12 mouse cellular contexts compared by ENCODE assay signal in genomic region chr7:16758872-16759574, GRCm38 (mm10). TPM values are rescaled to one million over a fixed set of nuclear protein-coding genes. Genes with fewer than 3 reads are reported as not detected.
DNase-seq lines count a peak whose midpoint lies in the region; ATAC-seq lines count a peak whose summit lies in the region.
"Had no signal": no experiment of that assay in that cellular context is flagged by ENCODE, and none has a peak within 500 bp of the region (broad histone marks: within the 10 kb centered on the region; RNA-seq: fewer than 3 reads in every experiment).

No protein-coding gene starts in this region.

- no peaks in the 10 kb centered on the region for H3K27me3 ChIP-seq in embryonic facial prominence, embryonic 11.5 days (ENCODE audit: control insufficient read depth, insufficient read depth, low read length)
- H3K27me3 ChIP-seq in midbrain, embryonic 14.5 days (ENCODE audit: control insufficient read depth, insufficient read depth, low read length) = no peaks in the 10 kb centered on the region
- H3K27me3 ChIP-seq: Patski had no signal

- H3K9ac ChIP-seq in embryonic facial prominence, embryonic 11.5 days (replicated peaks; ENCODE audit: low read length) = no peak overlapping the region
- H3K9ac ChIP-seq in midbrain, embryonic 14.5 days (replicated peaks; ENCODE audit: low read length) = no peak overlapping the region

- H3K27ac ChIP-seq in embryonic facial prominence, embryonic 11.5 days (replicated peaks; ENCODE audit: low read depth, low read length) = no peak overlapping the region
- H3K27ac ChIP-seq in midbrain, embryonic 14.5 days (replicated peaks; ENCODE audit: low read depth, low read length) = no peak overlapping the region

- no peaks in the 10 kb centered on the region for H3K36me3 ChIP-seq in embryonic facial prominence, embryonic 11.5 days (replicated peaks; ENCODE audit: control insufficient read depth, insufficient read depth, low read depth, low read length)
- no peaks in the 10 kb centered on the region for H3K36me3 ChIP-seq in midbrain, embryonic 14.5 days (ENCODE audit: control insufficient read depth, insufficient read depth, low read length)

- WGBS in embryonic facial prominence, embryonic 11.5 days = 80% methylated on average over 10 of the region's 11 CpGs
- WGBS in midbrain, embryonic 14.5 days = 45% methylated on average over 11 of the region's 11 CpGs

- H3K4me3 ChIP-seq in embryonic facial prominence, embryonic 11.5 days (ENCODE audit: low read depth, low read length) = no peak overlapping the region
- H3K4me3 ChIP-seq in midbrain, embryonic 14.5 days (replicated peaks; ENCODE audit: low read depth, low read length) = no peak overlapping the region

- H3K4me2 ChIP-seq in embryonic facial prominence, embryonic 11.5 days (ENCODE audit: low read depth, low read length) = no peak overlapping the region
- no peak overlapping the region for H3K4me2 ChIP-seq in midbrain, embryonic 14.5 days (ENCODE audit: low read length)

- H3K9me3 ChIP-seq in embryonic facial prominence, embryonic 11.5 days (replicated peaks; ENCODE audit: control insufficient read depth, low read length) = no peaks in the 10 kb centered on the region
- no peaks in the 10 kb centered on the region for H3K9me3 ChIP-seq in midbrain, embryonic 14.5 days (ENCODE audit: control insufficient read depth, low read length)

- peak; percentile 24 for DNase-seq in 3T3-L1 (ENCODE audit: low read depth, low spot score)
- peak; percentile 49 for DNase-seq in CD4-positive helper T cell, adult 2 months (ENCODE audit: low read depth, low spot score)
- DNase-seq in embryonic facial prominence, embryonic 11.5 days (ENCODE audit: low spot score) = peak; percentile 45
- peak; percentile 85 for DNase-seq in midbrain, embryonic 14.5 days
- no peak for DNase-seq in kidney, postnatal 25 days
- DNase-seq in right cerebral cortex, postnatal 36 days (ENCODE audit: low spot score in 2 of 2) = no peak
- DNase-seq in lung, postnatal 25 days (ENCODE audit: low spot score) = no peak
- DNase-seq: left cerebral cortex, postnatal 4 days; lung, adult 2 months; thymus, adult 2 months had no signal

- no peaks in the 10 kb centered on the region for H3K4me1 ChIP-seq in embryonic facial prominence, embryonic 11.5 days (ENCODE audit: control insufficient read depth, insufficient read depth, low read length)
- H3K4me1 ChIP-seq in midbrain, embryonic 14.5 days (ENCODE audit: control insufficient read depth, insufficient read depth, low read length) = no peaks in the 10 kb centered on the region

- ATAC-seq in embryonic facial prominence, embryonic 11.5 days (replicated peaks; ENCODE audit: insufficient number of reproducible peaks, low FRiP score, low TSS enrichment, low read depth) = no peak
- ATAC-seq in midbrain, embryonic 14.5 days (ENCODE audit: low FRiP score, low TSS enrichment) = peak; percentile 81; the same call in 1 of the 2 replicates
- ATAC-seq: Patski had no signal

RNA-seq across cellular contexts. Expression of gene Ap2s1, which starts 20.8 kb away (rescaled TPM):
- polyA plus RNA-seq in embryonic facial prominence, embryonic 11.5 days (2014; fragmentation: Nextera tagmentation; extraction: Ambion mirVana) = 262 and 279 TPM in 2 replicates
- polyA plus RNA-seq in midbrain, embryonic 14.5 days (2014; fragmentation: Nextera tagmentation; extraction: Ambion mirVana) = 431 and 530 TPM in 2 replicates

RNA-seq across cellular contexts. Expression of gene Slc1a5, which starts 22.1 kb away (rescaled TPM):
- 19.6 and 19.7 TPM in 2 replicates for polyA plus RNA-seq in embryonic facial prominence, embryonic 11.5 days (2014; fragmentation: Nextera tagmentation; extraction: Ambion mirVana)
- polyA plus RNA-seq in midbrain, embryonic 14.5 days (2014; fragmentation: Nextera tagmentation; extraction: Ambion mirVana) = 5.9 and 10.8 TPM in 2 replicates

RNA-seq across cellular contexts. Expression of gene Ceacam9, which starts 37.3 kb away (rescaled TPM):
- polyA plus RNA-seq in embryonic facial prominence, embryonic 11.5 days (2014; fragmentation: Nextera tagmentation; extraction: Ambion mirVana) = not detected in 2 replicates
- 0.20 TPM in 1 of 2 replicates, not detected in the other for polyA plus RNA-seq in midbrain, embryonic 14.5 days (2014; fragmentation: Nextera tagmentation; extraction: Ambion mirVana)
- polyA plus RNA-seq: large intestine, adult 2 months; lung, adult 2 months; Patski had no signal

RNA-seq across cellular contexts. Expression of gene Strn4, which starts 56.7 kb away (rescaled TPM):
- polyA plus RNA-seq in embryonic facial prominence, embryonic 11.5 days (2014; fragmentation: Nextera tagmentation; extraction: Ambion mirVana) = 102 and 121 TPM in 2 replicates
- polyA plus RNA-seq in midbrain, embryonic 14.5 days (2014; fragmentation: Nextera tagmentation; extraction: Ambion mirVana) = 213 and 219 TPM in 2 replicates

RNA-seq across cellular contexts. Expression of gene Fkrp, which starts 57.5 kb away (rescaled TPM):
- polyA plus RNA-seq in embryonic facial prominence, embryonic 11.5 days (2014; fragmentation: Nextera tagmentation; extraction: Ambion mirVana) = 21.0 and 24.9 TPM in 2 replicates
- 38.5 and 48.7 TPM in 2 replicates for polyA plus RNA-seq in midbrain, embryonic 14.5 days (2014; fragmentation: Nextera tagmentation; extraction: Ambion mirVana)

Comparison
In these comparisons a context has a peak if more than half of its experiments do, and no peak if none do; other contexts are left out.
1. DNase-seq: peak in 3T3-L1 (single experiment), CD4-positive helper T cell, adult 2 months (single experiment), embryonic facial prominence, embryonic 11.5 days (single experiment) and midbrain, embryonic 14.5 days (single experiment); none in kidney, postnatal 25 days (0 of 2), right cerebral cortex, postnatal 36 days (0 of 2) and lung, postnatal 25 days (single experiment).